Mouse (Mus musculus) intestine, embryonic 15.5 days (tissue): Measurements from ENCODE around the gene Tcf21. TPM values are rescaled to one million over a fixed set of nuclear protein-coding genes. Genes with fewer than 3 reads are reported as not detected.

Experiments used
- ATAC-seq: fragments of 200-750 bp; cut with Nextera tagmentation; 2 replicates; pipeline ENCODE4 v1.8.0; 2017; ENCODE audit warnings: moderate TSS enrichment, moderate library complexity
- H3K27ac ChIP-seq: fragments of 300-500 bp; sonication (generic); 2 replicates; pipeline ENCODE4 v1.5.1; 2015; ENCODE audit warnings: mild to moderate bottlenecking, inconsistent platforms
- H3K27me3 ChIP-seq: fragments of 300-500 bp; sonication (generic); replicated peaks from 2 replicates; pipeline ENCODE4 v1.6.1; 2015; ENCODE audit warnings: inconsistent platforms
- H3K36me3 ChIP-seq: fragments of 300-500 bp; sonication (generic); 2 replicates; pipeline ENCODE4 v1.6.1; 2015; ENCODE audit warnings: inconsistent platforms
- H3K4me1 ChIP-seq: fragments of 300-500 bp; sonication (generic); replicated peaks from 2 replicates; pipeline ENCODE4 v1.6.1; 2015; ENCODE audit warnings: inconsistent platforms
- H3K4me2 ChIP-seq: fragments of 300-500 bp; sonication (generic); replicated peaks from 2 replicates; pipeline ENCODE4 v1.6.1; 2015; ENCODE audit warnings: mild to moderate bottlenecking, inconsistent platforms
- H3K4me3 ChIP-seq: fragments of 300-500 bp; sonication (generic); replicated peaks from 2 replicates; pipeline ENCODE4 v1.5.1; 2015; ENCODE audit warnings: inconsistent platforms
- H3K9ac ChIP-seq: fragments of 300-500 bp; sonication (generic); 2 replicates; pipeline ENCODE4 v1.6.1; 2015; ENCODE audit warnings: inconsistent platforms
- H3K9me3 ChIP-seq: fragments of 300-500 bp; sonication (generic); 2 replicates; pipeline ENCODE4 v1.6.1; 2016; ENCODE audit warnings: inconsistent platforms
- WGBS: fragments of 180-500 bp; shearing (Covaris S2); methylation state at CpG from one replicate; pipeline ENCODE4 v1.1.7; 2015; 5-methylcytosine and 5-hydroxymethylcytosine counted together
- polyA plus RNA-seq: library from polyadenylated mRNA; unstranded; fragments of >200 nt; fragmentation: Nextera tagmentation; extraction: Ambion mirVana; gene quantifications from 2 replicates; pipeline ENCODE4 v1.2.1, GENCODE M21; 2015

Gene Tcf21
- polyA plus RNA-seq, 1 experiment from 2014 or later: 186 TPM

GRCm38 (mm10) chr10:22814771-22815170 lies 5.2 kb downstream of the Tcf21 start:
- peak overlapping the region; percentile 32 for H3K4me3 ChIP-seq
- H3K4me2 ChIP-seq: peak overlapping the region; percentile 58
- 0% methylated on average over 2 of the region's 2 CpGs for WGBS
- ATAC-seq: no peak
- no peaks in the 10 kb centered on the region for H3K9me3 ChIP-seq
- H3K27ac ChIP-seq: peak overlapping the region; percentile 80
- peaks cover 5% of the 10 kb centered on the region; the same call in 1 of the 2 replicates for H3K4me1 ChIP-seq
- H3K27me3 ChIP-seq: peaks cover 15% of the 10 kb centered on the region
- no peaks in the 10 kb centered on the region for H3K36me3 ChIP-seq
- H3K9ac ChIP-seq: no peak overlapping the region

- Histone ChIP-seq H3K9me3 (no peaks in the 10 kb centered on the region), H3K27ac (peak overlapping the region; percentile 18; the same call in 1 of the 2 replicates), H3K9ac (no peak overlapping the region), H3K4me3 (no peak overlapping the region), H3K36me3 (no peaks in the 10 kb centered on the region), H3K27me3 (peaks cover 14% of the 10 kb centered on the region), H3K4me2 (peak overlapping the region; percentile 58), H3K4me1 (peaks cover 5% of the 10 kb centered on the region; the same call in 1 of the 2 replicates)
- WGBS: 3% methylated on average over 4 of the region's 8 CpGs
- ATAC-seq: no peak
These were observed 5.7 kb downstream of the Tcf21 start for GRCm38 (mm10) chr10:22814294-22814693.

GRCm38 (mm10) chr10:22813317-22813960 lies 6.5 kb downstream of the Tcf21 start:
- ATAC-seq: peak; percentile 65
- H3K4me3 ChIP-seq: peak overlapping the region; percentile 18
- H3K9me3 ChIP-seq: no peaks in the 10 kb centered on the region
- H3K9ac ChIP-seq: peak overlapping the region; percentile 23
- H3K36me3 ChIP-seq: no peaks in the 10 kb centered on the region
- peak overlapping the region; percentile 58 for H3K4me2 ChIP-seq
- peaks cover 5% of the 10 kb centered on the region; the same call in 1 of the 2 replicates for H3K4me1 ChIP-seq
- WGBS: 2% methylated on average over 17 of the region's 18 CpGs
- H3K27ac ChIP-seq: peak overlapping the region; percentile 69
- peaks cover 14% of the 10 kb centered on the region for H3K27me3 ChIP-seq

GRCm38 (mm10) chr10:22811921-22812320 lies 8.1 kb downstream of the Tcf21 start:
- no peak overlapping the region for H3K4me3 ChIP-seq
- 39% methylated on average over 12 of the region's 12 CpGs for WGBS
- H3K36me3 ChIP-seq: no peaks in the 10 kb centered on the region
- H3K27me3 ChIP-seq: peaks cover 8% of the 10 kb centered on the region
- no peak overlapping the region for H3K9ac ChIP-seq
- H3K9me3 ChIP-seq: no peaks in the 10 kb centered on the region
- ATAC-seq: no peak
- H3K4me2 ChIP-seq: peak overlapping the region; percentile 45
- no peak overlapping the region for H3K27ac ChIP-seq
- peaks cover 5% of the 10 kb centered on the region; the same call in 1 of the 2 replicates for H3K4me1 ChIP-seq

GRCm38 (mm10) chr10:22782684-22783083 lies 37.3 kb downstream of the Tcf21 start:
- ATAC-seq: no peak
- no peaks in the 10 kb centered on the region for H3K36me3 ChIP-seq
- H3K4me2 ChIP-seq: no peak overlapping the region
- no peak overlapping the region for H3K9ac ChIP-seq
- H3K4me1 ChIP-seq: 0 out of 2 replicates have a peak, but pooled peaks cover 3% of the 10 kb centered on the region
- 51% methylated on average over 3 of the region's 3 CpGs for WGBS
- no peaks in the 10 kb centered on the region for H3K27me3 ChIP-seq
- H3K4me3 ChIP-seq: no peak overlapping the region
- no peak overlapping the region for H3K27ac ChIP-seq
- H3K9me3 ChIP-seq: no peaks in the 10 kb centered on the region

- no peak overlapping the region for H3K4me2 ChIP-seq
- no peak for ATAC-seq
- H3K9ac ChIP-seq: no peak overlapping the region
- H3K36me3 ChIP-seq: no peaks in the 10 kb centered on the region
- no peaks in the 10 kb centered on the region for H3K9me3 ChIP-seq
- 0 out of 2 replicates have a peak, but pooled peaks cover 3% of the 10 kb centered on the region for H3K4me1 ChIP-seq
- no peak overlapping the region for H3K4me3 ChIP-seq
- WGBS: 55% methylated on average over 4 of the region's 4 CpGs
- H3K27ac ChIP-seq: no peak overlapping the region
- H3K27me3 ChIP-seq: no peaks in the 10 kb centered on the region
These were observed 38.5 kb downstream of the Tcf21 start for GRCm38 (mm10) chr10:22781466-22781865.

- Histone ChIP-seq H3K36me3 (no peaks in the 10 kb centered on the region), H3K4me2 (no peak overlapping the region), H3K4me3 (no peak overlapping the region), H3K27me3 (no peaks in the 10 kb centered on the region), H3K9me3 (no peaks in the 10 kb centered on the region), H3K4me1 (0 out of 2 replicates have a peak, but pooled peaks cover 3% of the 10 kb centered on the region), H3K27ac (no peak overlapping the region), H3K9ac (no peak overlapping the region)
- 14% methylated on average over 5 of the region's 5 CpGs for WGBS
- ATAC-seq: peak; percentile 71; the same call in 1 of the 2 replicates
These were observed 42.0 kb downstream of the Tcf21 start for GRCm38 (mm10) chr10:22777939-22778338.

GRCm38 (mm10) chr10:22776007-22776698 lies 43.8 kb downstream of the Tcf21 start:
- WGBS: 14% methylated on average over 7 of the region's 7 CpGs
- 0 out of 2 replicates have a peak, but pooled peaks cover 3% of the 10 kb centered on the region for H3K4me1 ChIP-seq
- no peak overlapping the region for H3K4me3 ChIP-seq
- no peak overlapping the region for H3K9ac ChIP-seq
- H3K27me3 ChIP-seq: no peaks in the 10 kb centered on the region
- ATAC-seq: no peak
- no peak overlapping the region for H3K4me2 ChIP-seq
- H3K27ac ChIP-seq: no peak overlapping the region
- no peaks in the 10 kb centered on the region for H3K36me3 ChIP-seq
- H3K9me3 ChIP-seq: no peaks in the 10 kb centered on the region

GRCm38 (mm10) chr10:22775456-22775855 lies 44.5 kb downstream of the Tcf21 start:
- Histone ChIP-seq H3K4me3 (no peak overlapping the region), H3K27me3 (no peaks in the 10 kb centered on the region), H3K36me3 (no peaks in the 10 kb centered on the region), H3K4me1 (0 out of 2 replicates have a peak, but pooled peaks cover 3% of the 10 kb centered on the region), H3K4me2 (no peak overlapping the region), H3K9ac (no peak overlapping the region), H3K27ac (no peak overlapping the region), H3K9me3 (no peaks in the 10 kb centered on the region)
- WGBS: 75% methylated on average over 2 of the region's 2 CpGs
- ATAC-seq: no peak

GRCm38 (mm10) chr10:22774626-22775025 lies 45.3 kb downstream of the Tcf21 start:
- no peak overlapping the region for H3K9ac ChIP-seq
- 0 out of 2 replicates have a peak, but pooled peaks cover 3% of the 10 kb centered on the region for H3K4me1 ChIP-seq
- H3K9me3 ChIP-seq: no peaks in the 10 kb centered on the region
- no peak overlapping the region for H3K4me2 ChIP-seq
- no peak overlapping the region for H3K27ac ChIP-seq
- no peaks in the 10 kb centered on the region for H3K27me3 ChIP-seq
- no peak overlapping the region for H3K4me3 ChIP-seq
- no peaks in the 10 kb centered on the region for H3K36me3 ChIP-seq
- 62% methylated on average over 3 of the region's 3 CpGs for WGBS
- ATAC-seq: no peak
